Mouse (Mus musculus): ENCODE results near the gene Has3.
"Not testable (repeated sequence)": the region's sequence is repeated elsewhere in the genome, so short reads cannot be mapped to it uniquely, and the experiment has no call there.

Has3 gene

DNA sequence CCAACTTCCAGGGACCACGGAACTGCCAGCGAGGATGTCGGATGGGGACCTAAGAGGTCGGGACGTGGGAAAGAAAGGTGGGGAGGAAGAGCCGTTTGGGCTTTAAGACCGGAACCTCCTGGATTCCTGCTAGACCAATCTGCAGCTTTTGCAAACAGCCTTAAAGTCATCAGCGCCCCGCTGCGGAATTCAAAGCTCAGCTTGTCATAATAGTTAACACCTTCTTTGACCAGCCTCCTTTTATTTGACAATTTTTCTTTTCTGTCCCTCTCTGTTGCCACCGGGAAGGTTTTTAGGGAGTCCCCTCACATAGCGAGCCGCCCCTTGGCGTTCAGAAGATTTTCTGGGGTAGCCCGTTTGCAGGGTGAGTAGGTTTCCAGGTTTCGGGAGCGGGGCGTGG lies at the start of gene Has3:
Gene Has3 (plus strand): TSS at position 192 of the 400 bp plus-strand sequence.
- no peak for DNase-seq (ENCODE audit: low read depth, low spot score)

DNA sequence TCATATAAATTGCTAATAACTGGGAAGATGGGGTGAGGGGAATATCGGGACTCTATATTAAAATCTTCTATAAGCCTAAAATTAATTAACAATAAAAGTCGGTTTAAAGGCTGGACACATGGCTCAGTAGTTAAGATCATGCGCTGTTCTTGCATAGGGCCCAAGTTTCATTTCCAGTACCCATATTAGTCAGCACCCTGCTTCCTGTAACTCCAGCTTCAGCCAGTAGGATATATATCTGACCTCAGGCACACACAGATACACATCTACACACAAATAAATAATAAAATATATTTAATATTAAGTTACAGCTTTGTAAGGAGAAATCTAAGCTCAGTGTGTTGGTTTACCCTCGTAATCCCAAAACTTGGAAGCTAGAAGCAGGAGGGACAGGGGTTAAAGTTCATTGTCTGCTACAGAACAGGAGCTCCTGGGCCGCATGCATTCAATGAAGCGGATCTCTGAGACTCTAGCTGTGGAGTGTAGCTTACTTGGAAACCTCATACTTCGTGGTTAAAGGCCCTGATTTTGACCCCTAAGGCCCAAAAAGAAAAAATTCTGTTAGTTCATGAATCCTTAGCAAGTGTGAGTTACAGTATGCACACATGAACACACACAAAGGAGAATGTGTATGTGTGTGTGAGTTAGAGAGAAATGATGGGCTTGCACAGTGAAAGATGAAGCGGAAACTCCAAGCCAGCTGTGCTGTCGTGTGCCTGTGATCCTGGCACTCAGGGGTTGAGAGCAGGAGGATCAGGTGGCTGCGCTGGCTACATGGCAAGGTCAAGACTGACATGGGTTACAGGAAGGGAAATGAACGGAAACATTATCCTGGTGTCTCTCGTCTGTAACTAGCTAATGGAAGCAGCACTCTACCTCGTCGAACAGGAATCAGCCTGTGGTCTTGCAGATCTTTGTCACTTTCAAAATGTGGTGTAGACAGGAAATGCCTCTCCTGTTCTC lies 49.2 kb upstream of the Has3 start:
- no peak for DNase-seq (ENCODE audit: low read depth, low spot score)

DNA sequence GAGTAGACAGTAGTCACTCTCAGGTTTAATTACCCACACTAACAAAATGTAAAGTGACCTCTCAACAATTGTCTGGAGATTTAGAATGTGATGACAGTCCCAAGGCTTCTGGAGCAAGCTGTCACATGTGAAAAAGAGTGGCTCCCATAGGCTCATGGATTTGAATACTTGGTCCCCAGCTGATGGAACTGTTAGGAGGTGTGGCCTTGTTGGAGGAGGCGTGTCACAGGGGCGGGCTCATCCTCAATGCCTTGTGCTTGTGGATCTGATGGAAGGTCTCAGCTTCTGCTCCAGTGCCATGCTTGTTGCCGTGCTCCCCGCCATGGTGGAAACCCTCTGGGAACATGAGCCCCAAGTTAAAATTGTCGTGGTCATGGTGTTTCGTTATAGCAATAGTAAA lies 41.1 kb upstream of the Has3 start:
- no peak for DNase-seq (ENCODE audit: low read depth, low spot score)

DNA sequence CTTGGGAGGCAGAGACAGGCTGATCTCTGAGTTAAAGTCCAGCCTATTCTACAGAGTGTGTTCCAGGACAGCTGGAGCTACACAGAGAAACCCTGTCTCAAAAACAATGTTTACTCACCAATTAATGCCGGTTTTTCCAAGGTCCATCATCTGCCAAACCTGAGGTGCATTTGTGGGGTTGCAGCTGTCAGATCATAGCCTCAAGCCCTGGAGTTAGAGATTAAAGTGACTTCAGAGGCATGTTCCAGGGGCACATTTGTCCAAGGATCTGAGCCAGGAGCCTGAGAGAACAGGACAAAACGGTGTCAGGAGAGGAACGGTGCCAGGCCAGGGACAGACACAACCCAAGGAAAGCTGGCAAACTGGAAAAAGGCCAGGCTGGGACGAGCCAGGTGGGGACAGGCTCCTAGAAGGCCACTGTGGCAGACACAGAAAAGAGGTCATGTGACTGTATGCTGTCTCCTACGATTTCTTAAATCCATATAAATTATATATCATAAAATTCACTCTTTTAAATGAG lies 40.5 kb upstream of the Has3 start:
- no peak for DNase-seq (ENCODE audit: low read depth, low spot score)

DNA sequence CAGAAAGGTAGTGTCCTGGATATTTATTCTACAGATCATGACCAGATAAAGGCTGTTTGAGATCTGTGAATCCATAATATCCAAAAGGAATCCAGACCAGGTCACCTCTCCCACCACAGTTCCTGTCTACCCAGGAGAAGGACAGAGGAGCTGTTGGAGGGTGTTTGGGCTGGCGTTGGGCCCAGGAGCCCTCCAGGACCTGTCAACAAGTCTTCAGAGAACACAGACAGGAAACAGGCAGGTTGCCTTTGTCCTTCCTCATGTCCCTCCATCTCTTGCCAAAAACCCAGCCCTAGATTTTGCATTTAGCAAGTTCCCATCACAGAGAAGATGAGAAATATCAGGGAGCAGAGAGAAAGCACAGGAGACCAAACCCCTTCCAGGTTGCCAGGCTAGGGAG lies 35.1 kb upstream of the Has3 start:
- DNase-seq (ENCODE audit: low read depth, low spot score) = no peak

DNA sequence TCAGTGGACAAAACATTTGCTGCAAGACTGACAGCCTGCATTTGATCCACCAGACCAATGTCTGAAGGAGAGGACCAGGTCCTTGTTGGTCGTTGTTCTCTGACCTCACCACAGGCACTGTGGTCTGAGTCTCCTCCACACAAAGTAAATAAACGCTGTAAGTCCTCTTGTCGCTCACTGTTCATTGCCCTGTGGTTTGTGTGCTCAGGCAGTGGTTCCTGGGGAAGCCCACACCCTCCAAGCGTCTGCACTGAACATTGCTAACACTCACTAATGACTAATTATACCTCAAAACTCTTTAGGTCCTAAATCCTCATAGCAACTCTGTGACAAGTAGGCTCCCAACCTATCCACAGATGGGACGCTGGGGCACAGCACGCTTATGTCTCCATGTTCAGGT lies 33.5 kb upstream of the Has3 start:
- no peak for DNase-seq (ENCODE audit: low read depth, low spot score)

DNA sequence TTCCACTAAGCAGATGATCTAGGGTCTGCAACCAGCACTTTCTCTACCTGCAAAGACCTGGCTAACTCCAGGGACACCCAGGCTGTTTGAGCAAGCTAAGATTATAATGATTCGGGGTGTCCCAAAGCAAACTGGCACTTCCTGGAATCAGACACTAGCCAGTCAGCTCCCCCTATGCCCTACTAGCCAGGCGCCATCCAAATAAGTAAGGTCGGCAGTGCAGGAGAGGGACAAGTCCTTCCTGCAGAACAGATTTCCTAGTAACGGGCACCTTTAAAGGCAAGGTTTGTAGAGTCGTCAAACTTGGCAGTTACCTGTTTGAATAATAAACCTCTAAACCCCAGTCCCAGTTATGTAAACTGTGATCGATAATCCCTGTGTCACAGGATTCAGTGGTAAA lies 31.2 kb upstream of the Has3 start:
- DNase-seq (ENCODE audit: low read depth, low spot score) = no peak

DNA sequence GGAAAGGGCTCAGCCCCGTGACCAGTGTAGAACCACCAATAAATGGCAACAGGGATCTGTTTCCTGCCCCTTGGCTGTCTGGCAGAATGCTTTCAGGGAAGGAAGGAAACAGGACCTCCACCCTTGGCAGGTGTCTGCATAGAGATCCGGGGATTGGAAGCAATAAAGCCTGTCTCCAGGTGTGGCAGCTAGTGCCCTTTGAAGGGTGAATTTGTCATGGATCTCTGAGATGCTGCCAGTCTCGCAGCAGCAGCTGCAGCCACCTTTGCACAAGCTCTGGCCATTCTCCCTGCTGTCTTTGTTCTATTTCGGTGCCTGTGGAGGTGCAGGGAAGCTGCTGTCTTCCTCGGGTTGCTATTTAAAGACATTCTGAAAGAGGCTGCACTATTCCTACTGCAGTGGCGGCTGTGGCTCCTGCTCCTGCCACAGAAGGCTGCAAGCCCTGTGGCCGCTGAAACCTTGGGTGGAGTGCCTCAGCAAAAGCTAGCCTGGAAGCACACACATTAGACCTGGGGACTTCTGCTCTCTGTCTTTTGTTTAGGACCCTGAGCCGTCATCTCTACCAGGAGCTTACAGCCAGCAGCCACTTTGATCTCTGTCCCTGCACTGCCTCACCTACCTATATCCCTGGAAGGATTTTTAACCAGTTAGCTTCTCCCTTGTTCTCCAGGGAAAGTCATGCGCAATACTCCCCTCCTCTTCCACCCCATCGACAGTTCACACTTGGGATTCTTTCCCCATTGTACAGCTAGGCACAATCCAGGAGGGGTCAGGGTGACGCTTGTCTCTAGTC lies 30.6 kb upstream of the Has3 start:
- DNase-seq (ENCODE audit: low read depth, low spot score) = peak; percentile 70

DNA sequence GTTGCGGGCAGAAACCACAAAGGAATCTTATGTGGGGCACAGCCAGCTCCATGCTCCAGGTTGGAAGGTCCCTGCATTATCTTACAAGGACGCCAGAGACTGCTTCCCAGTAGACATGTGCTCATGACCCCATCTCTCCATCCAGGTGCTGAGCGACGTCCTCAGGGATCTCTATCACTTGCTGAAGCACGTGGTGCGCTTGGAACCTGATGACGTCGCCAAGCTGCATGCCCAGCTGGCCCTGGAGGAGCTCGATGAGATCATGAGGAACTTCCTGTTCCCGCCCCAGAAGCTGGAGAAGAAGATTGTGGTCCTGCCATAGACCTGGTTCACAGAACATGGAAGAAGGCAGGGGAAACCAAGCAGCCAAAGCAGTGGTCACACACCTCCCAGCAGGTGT lies 20.0 kb upstream of the Has3 start:
- no peak for DNase-seq (ENCODE audit: low read depth, low spot score)

DNA sequence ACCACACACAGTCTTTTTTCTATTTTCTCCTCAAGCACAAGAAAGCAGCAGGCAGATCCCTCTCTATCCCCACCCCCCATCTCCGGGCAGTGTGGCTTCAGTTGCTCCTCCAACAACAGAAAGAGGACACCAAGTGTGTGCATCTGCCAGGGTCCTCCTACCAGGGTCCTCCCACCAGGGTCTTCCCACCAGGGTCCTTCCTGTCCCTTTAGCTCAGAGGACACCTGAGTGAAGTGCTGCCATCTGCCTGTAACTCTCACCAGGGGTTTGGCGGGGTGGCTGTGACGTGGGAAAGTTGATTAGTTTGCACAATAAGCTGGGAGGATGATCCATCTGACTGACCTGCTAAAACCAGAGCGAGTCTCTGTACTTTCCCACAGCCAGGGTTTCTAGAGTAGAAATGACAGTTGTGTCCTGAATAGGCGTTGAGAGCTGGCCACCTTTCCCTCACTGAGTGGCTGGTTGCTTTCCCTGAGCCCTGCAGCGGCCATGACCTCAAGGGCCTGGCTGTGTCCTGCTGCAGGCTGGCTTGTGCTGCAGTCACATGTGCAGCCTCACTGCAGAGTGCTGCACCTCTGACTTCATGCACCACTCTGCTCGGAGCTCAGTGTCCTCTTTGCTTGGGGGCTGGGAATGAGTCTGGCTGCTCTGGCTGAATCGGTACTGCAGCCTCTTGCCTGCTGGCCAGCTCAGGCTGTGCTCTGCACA lies 15.4 kb upstream of the Has3 start:
- DNase-seq (ENCODE audit: low read depth, low spot score) = no peak

DNA sequence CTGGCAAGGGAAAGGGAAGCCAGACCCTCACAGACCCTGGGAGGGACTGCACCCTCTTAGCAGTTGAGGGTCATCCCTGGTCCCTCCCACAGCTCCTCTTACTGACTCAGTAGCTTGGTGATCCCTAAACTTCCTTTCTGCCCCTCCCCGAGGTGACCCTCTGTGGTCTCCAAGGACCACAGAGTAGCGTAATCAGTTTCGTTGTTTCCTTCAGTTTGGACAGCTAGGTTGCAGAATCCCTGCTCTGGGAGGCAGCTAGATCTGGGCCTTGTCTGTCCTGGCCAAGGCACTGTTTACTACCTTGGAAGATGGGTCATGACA lies 14.8 kb upstream of the Has3 start:
- DNase-seq (ENCODE audit: low read depth, low spot score) = no peak

DNA sequence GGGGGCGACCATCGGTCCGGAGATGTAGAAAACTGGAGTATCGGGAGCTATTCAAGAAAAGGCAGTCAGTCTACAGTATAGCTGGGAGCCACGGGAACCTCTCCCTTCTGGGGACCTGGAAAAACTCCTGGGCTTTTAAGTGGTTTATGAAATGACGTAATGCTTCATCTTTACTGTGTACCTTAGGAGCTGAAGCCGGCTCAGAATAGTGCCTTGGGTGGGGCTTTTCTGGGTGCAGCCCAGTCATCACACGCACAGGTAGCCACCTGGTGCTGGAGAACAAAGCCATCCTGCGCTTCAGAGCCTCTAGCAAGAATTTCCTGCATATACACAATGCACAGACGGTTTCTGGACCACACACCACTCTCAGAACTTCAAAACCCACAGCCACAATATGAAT lies 7.2 kb upstream of the Has3 start:
- DNase-seq (ENCODE audit: low read depth, low spot score) = no peak

DNA sequence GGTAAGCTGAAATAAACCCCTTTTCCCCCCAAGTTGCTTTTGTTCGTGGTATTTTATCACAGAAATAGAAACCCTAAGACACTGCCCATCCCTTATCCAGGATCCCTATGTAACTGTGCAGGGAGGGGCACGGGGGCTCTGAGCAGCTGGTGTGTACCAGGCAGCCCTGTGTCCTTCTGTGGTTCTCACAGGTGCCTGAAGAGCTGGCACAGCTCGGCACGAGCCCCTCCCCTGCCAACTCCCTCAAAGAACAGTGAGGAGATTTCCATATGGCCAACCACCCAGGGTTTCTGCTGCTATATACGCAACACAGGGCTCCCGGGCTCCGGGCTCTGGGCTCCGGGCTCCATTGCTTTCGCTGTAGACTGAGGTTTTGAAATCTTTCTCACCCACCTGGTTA lies 4.7 kb upstream of the Has3 start:
- no peak for DNase-seq (ENCODE audit: low read depth, low spot score)

DNA sequence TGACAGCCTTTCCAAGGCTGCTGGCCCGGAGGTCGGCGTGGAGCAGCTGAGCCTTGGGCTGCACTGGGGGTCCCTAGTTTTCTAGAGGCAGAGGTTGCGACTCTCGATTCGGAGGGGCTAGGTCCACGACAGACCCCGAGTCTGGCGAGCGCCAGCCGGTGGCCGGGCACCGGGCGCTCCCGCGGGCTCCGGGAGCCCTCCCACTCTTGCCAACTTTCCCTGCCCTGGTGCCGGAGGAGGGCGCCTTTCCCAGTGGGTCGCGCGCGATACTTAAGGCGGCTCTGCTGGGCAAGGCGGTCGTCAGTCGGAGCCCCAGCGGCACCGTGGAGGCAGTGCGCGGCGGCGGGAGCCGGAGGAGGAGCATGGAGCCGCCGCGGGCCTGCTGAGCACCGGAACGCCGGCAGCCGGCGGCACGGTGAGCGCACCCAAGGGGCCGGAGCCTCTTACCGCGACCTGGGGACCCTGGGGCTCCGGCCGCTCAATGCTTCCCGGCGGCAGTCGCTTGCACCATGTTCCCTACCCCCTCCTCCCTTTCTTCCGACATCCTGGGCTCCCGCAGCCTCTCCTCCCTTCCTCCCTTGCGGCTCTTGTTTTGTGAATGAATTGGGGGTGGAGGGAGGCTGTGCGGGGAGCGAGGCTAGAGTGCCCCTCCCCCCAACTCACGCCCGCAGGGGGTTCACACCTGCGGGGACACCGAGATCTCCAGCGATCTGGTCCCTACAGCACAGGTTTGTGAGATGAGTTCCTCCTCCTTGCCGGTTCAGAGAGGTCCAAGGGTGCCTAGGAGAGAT lies 690 bp downstream of the Has3 start:
- DNase-seq (ENCODE audit: low read depth, low spot score) = no peak

DNA sequence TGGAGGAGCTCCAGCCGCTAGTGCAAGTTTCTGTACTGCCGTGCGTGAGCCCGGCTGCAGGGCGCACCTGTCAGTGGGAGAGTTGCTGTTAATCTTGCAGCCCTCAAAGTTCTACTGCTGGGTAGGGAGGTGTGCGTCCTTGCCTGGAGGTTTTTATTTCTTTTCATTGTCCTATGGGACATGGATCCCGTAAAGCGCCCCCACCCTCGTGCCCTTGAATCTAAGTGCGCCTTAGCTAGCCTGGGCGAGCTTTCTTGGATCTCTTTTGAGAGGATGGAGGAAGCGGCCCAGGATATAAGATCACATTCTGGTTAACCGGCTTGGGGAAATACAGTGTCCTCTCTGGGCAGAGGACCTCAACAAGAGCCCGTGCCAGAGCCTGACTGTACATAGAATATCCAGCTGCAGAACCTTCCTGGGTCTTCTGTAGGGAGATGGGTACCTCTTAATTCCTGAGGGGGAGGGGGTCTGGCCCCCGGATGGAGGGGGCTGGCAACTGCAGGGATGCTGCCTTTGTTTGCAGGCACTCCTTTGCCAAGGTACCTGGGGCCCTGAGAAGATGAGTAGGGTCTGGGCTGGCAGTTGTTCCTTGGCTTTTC lies 1.4 kb downstream of the Has3 start:
- DNase-seq (ENCODE audit: low read depth, low spot score) = no peak

DNA sequence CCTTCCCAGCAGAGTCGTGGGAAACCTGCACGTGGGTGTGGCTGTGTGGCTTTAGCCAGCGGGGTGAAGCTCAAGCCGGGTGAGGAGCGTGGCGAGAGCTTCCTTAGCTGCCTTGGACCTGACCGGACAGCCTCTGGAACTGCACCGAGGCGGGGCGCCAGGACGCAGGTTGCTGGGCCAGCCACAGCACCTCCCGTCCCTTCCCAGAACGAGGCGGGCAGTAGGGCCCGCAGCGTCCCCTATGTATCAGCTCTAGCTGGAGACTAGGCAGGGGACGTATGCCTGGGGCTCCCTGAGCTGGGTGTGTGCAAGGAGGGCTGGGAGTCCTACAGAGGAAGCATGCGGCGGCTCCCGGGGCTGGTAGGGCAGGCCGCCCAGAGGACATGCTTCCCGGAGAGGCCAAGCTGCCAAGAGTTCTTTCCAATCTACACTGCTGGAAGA lies 1.9 kb downstream of the Has3 start:
- no peak for DNase-seq (ENCODE audit: low read depth, low spot score)

DNA sequence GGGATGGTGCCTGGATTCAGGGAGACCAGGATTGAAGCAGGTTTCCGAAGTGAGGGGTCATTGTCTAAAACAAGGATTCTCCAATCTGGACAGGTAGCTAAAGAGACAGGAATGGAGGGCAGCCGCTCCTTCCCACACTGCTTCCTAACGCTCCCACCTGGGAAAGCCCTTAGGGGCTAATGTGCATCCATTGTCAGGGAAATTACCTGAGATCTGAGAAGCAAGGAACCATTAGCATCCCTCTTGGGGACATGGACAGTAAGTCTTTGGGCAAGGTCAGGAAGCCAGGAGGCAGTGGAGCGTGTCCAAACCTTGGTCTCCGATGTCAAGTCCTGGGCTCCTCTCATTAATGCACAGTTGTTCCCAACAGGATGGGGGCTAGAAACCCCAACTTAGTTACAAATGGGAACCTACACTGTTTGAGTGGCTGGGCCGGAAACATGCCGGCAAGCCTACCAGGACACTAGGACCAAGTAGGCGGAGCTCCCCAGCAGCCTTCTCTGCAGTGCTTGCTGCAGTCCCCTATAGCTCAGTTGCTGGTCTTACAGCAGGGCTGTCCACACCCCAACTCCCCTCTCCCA lies 2.5 kb downstream of the Has3 start:
- no peak for DNase-seq (ENCODE audit: low read depth, low spot score)

DNA sequence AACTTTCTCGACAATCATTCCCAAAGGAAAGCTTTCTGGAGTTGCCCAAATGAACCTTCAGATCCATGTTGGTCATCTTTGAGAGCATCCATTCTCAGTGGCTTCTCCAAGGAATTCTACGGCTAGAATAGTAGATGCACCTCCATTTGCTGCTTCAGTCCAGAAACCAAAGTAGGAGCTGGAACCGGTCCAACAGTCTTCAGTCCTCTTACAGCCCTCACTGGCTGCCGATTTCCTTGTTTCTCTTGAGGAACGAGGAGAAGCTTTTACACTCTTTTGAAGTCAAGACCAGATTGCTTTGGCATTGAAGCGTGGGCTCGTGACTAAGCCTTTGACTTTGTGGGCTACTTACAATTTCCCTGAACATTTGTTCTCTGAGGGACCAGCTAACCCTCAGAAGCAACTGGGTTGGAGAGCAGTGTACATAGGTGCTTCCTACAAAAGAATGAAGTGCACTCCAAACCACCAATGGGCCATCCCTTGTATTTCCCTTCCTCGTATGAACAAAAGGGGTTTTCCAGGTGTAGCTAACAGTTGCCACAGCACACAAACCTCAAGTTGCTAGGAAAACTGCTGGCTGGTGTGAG lies 10.2 kb downstream of the Has3 start:
- no peak for DNase-seq (ENCODE audit: low read depth, low spot score)

DNA sequence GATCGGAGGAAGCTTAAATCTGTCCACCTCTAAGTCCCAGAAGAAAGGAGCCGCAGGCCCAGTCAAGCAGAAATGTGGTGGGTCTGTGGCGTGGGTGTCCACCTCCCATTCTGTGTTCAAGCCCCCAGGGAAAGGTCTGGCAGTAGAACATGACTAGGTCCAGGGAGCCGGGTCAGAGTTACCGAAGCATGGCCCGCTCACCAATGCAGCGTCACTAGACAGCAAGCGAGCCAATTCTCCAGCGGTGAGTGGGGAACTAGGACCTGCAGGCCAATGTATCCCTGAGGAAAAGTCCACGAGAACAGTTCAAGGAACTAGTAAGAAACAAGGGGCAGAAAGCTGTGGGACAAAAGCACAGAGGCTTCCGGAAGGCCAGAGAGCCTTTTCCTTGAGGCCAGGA lies 14.1 kb downstream of the Has3 start:
- not testable (repeated sequence) for DNase-seq (ENCODE audit: low read depth, low spot score)

DNA sequence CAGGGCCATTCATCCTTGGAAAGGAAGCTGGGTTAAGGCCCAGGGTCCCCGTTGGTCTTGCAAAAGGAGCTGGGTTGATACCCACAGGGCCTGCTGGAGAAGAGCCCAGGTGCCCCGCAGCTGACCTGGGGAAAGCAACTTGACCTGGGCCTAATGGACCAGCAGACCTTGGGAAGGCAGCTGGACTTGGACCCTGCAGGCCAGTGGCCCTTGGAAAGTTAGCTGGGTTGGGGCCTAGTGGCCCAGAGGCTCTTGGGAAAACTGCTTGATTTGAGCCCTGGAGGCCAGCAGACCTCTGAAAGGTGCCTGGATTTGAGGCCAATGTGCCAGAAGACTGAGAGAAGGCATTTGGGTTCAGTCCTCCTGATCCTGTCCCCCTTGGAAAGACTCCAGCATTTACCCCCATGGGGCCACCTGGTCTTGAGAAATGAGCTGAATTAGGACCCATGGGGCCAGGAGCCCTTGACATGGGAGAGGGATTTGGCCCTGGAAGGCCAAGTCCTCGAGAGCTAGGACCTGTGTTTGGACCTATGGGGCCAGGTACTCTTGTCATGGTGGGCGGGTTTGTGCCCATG lies 14.9 kb downstream of the Has3 start:
- not testable (repeated sequence) for DNase-seq (ENCODE audit: low read depth, low spot score)
